Mouse (Mus musculus): ENCODE data around the gene Ankrd44.

GRCm38 (mm10) chr1:54647335-54647745 is 278.8 kb downstream of the Ankrd44 start:
- TF ChIP-seq CTCF (IDR thresholded peaks at IDR 0.05; ENCODE audit: borderline replicate concordance, insufficient read depth, low read depth, low read length), result no peak
- TF ChIP-seq POLR2A (IDR thresholded peaks at IDR 0.05; ENCODE audit: borderline replicate concordance, insufficient read depth, low read length), result no peak
